ENCODE assay signal across 8 mouse cellular contexts in genomic region chr6:125098513-125098912, GRCm38 (mm10). TPM values are rescaled to one million over a fixed set of nuclear protein-coding genes. Genes with fewer than 3 reads are reported as not detected.
DNase-seq lines count a peak whose midpoint lies in the region; ATAC-seq and TF ChIP-seq lines count a peak whose summit lies in the region.

No protein-coding gene starts in this region.

- peak overlapping the region; percentile 86 for H3K9ac ChIP-seq in lung, embryonic 14.5 days
- H3K9ac ChIP-seq in embryonic facial prominence, embryonic 13.5 days = peak overlapping the region; percentile 93
- H3K9ac ChIP-seq in hindbrain, postnatal 0 days (replicated peaks; ENCODE audit: low read length) = peak overlapping the region; percentile 74
- peak overlapping the region; percentile 99 for H3K9ac ChIP-seq in neural tube, embryonic 13.5 days

- WGBS in lung, embryonic 14.5 days = 44% methylated on average over 3 of the region's 3 CpGs
- 51% methylated on average over 3 of the region's 3 CpGs for WGBS in embryonic facial prominence, embryonic 13.5 days
- WGBS in hindbrain, postnatal 0 days = 43% methylated on average over 3 of the region's 3 CpGs
- 72% methylated on average over 3 of the region's 3 CpGs for WGBS in neural tube, embryonic 13.5 days

- no peaks in the 10 kb centered on the region for H3K27me3 ChIP-seq in lung, embryonic 14.5 days (ENCODE audit: insufficient read depth, low read length)
- no peaks in the 10 kb centered on the region for H3K27me3 ChIP-seq in embryonic facial prominence, embryonic 13.5 days
- no peaks in the 10 kb centered on the region for H3K27me3 ChIP-seq in hindbrain, postnatal 0 days (ENCODE audit: insufficient read depth, low read length)
- no peaks in the 10 kb centered on the region for H3K27me3 ChIP-seq in neural tube, embryonic 13.5 days

- no peak overlapping the region; the same call in 1 of the 2 replicates for H3K27ac ChIP-seq in lung, embryonic 14.5 days (ENCODE audit: low read depth)
- H3K27ac ChIP-seq in embryonic facial prominence, embryonic 13.5 days = peak overlapping the region; percentile 55; the same call in 1 of the 2 replicates
- H3K27ac ChIP-seq in hindbrain, postnatal 0 days = peak overlapping the region; percentile 70
- peak overlapping the region; percentile 81 for H3K27ac ChIP-seq in neural tube, embryonic 13.5 days (replicated peaks)

- H3K9me3 ChIP-seq in lung, embryonic 14.5 days (ENCODE audit: low read depth, low read length) = no peaks in the 10 kb centered on the region
- H3K9me3 ChIP-seq in embryonic facial prominence, embryonic 13.5 days = no peaks in the 10 kb centered on the region
- no peaks in the 10 kb centered on the region for H3K9me3 ChIP-seq in hindbrain, postnatal 0 days (ENCODE audit: low read length)
- H3K9me3 ChIP-seq in neural tube, embryonic 13.5 days = no peaks in the 10 kb centered on the region

- peaks cover 59% of the 10 kb centered on the region for H3K36me3 ChIP-seq in lung, embryonic 14.5 days (ENCODE audit: insufficient read depth)
- H3K36me3 ChIP-seq in embryonic facial prominence, embryonic 13.5 days = peaks cover 54% of the 10 kb centered on the region
- H3K36me3 ChIP-seq in hindbrain, postnatal 0 days (ENCODE audit: insufficient read depth, low read length) = peaks cover 30% of the 10 kb centered on the region
- H3K36me3 ChIP-seq in neural tube, embryonic 13.5 days = peaks cover 54% of the 10 kb centered on the region

- TF ChIP-seq CTCF in lung, embryonic 14.5 days (IDR thresholded peaks at IDR 0.05; ENCODE audit: low read depth) = no peak
- TF ChIP-seq CTCF in hindbrain, postnatal 0 days (IDR thresholded peaks at IDR 0.05; ENCODE audit: low read depth) = no peak

- DNase-seq in lung, embryonic 14.5 days = no peak
- DNase-seq in lung, postnatal 10 days = no peak
- no peak for DNase-seq in hindbrain, postnatal 0 days (ENCODE audit: low spot score)
- DNase-seq in ovary, postnatal 10 days (ENCODE audit: low spot score) = no peak
- no peak for DNase-seq in embryo, embryonic 10 days (ENCODE audit: low spot score)

- peaks cover 29% of the 10 kb centered on the region for H3K4me1 ChIP-seq in lung, embryonic 14.5 days (ENCODE audit: insufficient read depth)
- peaks cover 31% of the 10 kb centered on the region for H3K4me1 ChIP-seq in embryonic facial prominence, embryonic 13.5 days
- peaks cover 27% of the 10 kb centered on the region for H3K4me1 ChIP-seq in hindbrain, postnatal 0 days (ENCODE audit: insufficient read depth, low read length)
- peaks cover 40% of the 10 kb centered on the region for H3K4me1 ChIP-seq in neural tube, embryonic 13.5 days (replicated peaks)

- peak overlapping the region; percentile 96 for H3K4me2 ChIP-seq in lung, embryonic 14.5 days
- H3K4me2 ChIP-seq in embryonic facial prominence, embryonic 13.5 days = peak overlapping the region; percentile 93
- peak overlapping the region; percentile 92 for H3K4me2 ChIP-seq in hindbrain, postnatal 0 days (ENCODE audit: low read depth, low read length)
- H3K4me2 ChIP-seq in neural tube, embryonic 13.5 days = peak overlapping the region; percentile 98

- H3K4me3 ChIP-seq in lung, embryonic 14.5 days (ENCODE audit: low read depth, low read length) = peak overlapping the region; percentile 93
- peak overlapping the region; percentile 96 for H3K4me3 ChIP-seq in embryonic facial prominence, embryonic 13.5 days
- peak overlapping the region; percentile 91 for H3K4me3 ChIP-seq in hindbrain, postnatal 0 days (ENCODE audit: low read length)
- peak overlapping the region; percentile 99 for H3K4me3 ChIP-seq in neural tube, embryonic 13.5 days

- ATAC-seq in lung, embryonic 14.5 days (ENCODE audit: insufficient read depth) = no peak
- no peak for ATAC-seq in embryonic facial prominence, embryonic 13.5 days (ENCODE audit: insufficient number of reproducible peaks, insufficient read depth, low FRiP score, low TSS enrichment, low read depth)
- no peak for ATAC-seq in hindbrain, postnatal 0 days
- no peak for ATAC-seq in neural tube, embryonic 13.5 days (ENCODE audit: low read depth)
- ATAC-seq in erythroid progenitor cell, adult 5-6 weeks (replicated peaks; ENCODE audit: low FRiP score, poor library complexity, severe bottlenecking) = no peak

RNA-seq across cellular contexts. Expression of gene Chd4, which starts 2.7 kb away (rescaled TPM):
- polyA plus RNA-seq in lung, embryonic 14.5 days (2014; fragmentation: Nextera tagmentation; extraction: Ambion mirVana) = 82.5 and 92.4 TPM in 2 replicates
- polyA plus RNA-seq in embryonic facial prominence, embryonic 13.5 days (2015; fragmentation: Nextera tagmentation; extraction: Ambion mirVana) = 83.3 and 91.2 TPM in 2 replicates
- 101 and 106 TPM in 2 replicates for total RNA-seq in hindbrain, postnatal 0 days (2014; rRNA removed)
- polyA plus RNA-seq in hindbrain, postnatal 0 days (2015; fragmentation: Nextera tagmentation; extraction: Ambion mirVana) = 90.2 and 94.7 TPM in 2 replicates
- polyA plus RNA-seq in neural tube, embryonic 13.5 days (2015; fragmentation: Nextera tagmentation; extraction: Ambion mirVana) = 89.0 and 107 TPM in 2 replicates
- 49.0 and 64.2 TPM in 2 replicates for total RNA-seq in erythroid progenitor cell, adult 5-6 weeks (2015; ENCODE audit: low replicate concordance)
- total RNA-seq in erythroid progenitor cell, adult 5-6 weeks (2017; ENCODE audit: low replicate concordance) = 176 and 220 TPM in 2 replicates

RNA-seq across cellular contexts. Expression of gene Lpar5, which starts 30.8 kb away (rescaled TPM):
- 0.31 and 0.49 TPM in 2 replicates for polyA plus RNA-seq in lung, embryonic 14.5 days (2014; fragmentation: Nextera tagmentation; extraction: Ambion mirVana)
- polyA plus RNA-seq in embryonic facial prominence, embryonic 13.5 days (2015; fragmentation: Nextera tagmentation; extraction: Ambion mirVana) = 0.59 and 0.97 TPM in 2 replicates
- total RNA-seq in hindbrain, postnatal 0 days (2014; rRNA removed) = 0.75 and 1.8 TPM in 2 replicates
- polyA plus RNA-seq in hindbrain, postnatal 0 days (2015; fragmentation: Nextera tagmentation; extraction: Ambion mirVana) = 0.68 and 0.88 TPM in 2 replicates
- 0.43 and 0.77 TPM in 2 replicates for polyA plus RNA-seq in neural tube, embryonic 13.5 days (2015; fragmentation: Nextera tagmentation; extraction: Ambion mirVana)
- 3.6 and 10.9 TPM in 2 replicates for total RNA-seq in erythroid progenitor cell, adult 5-6 weeks (2015; ENCODE audit: low replicate concordance)
- total RNA-seq in erythroid progenitor cell, adult 5-6 weeks (2017; ENCODE audit: low replicate concordance) = not detected in 2 replicates

RNA-seq across cellular contexts. Expression of gene Nop2, which starts 33.2 kb away (rescaled TPM):
- polyA plus RNA-seq in lung, embryonic 14.5 days (2014; fragmentation: Nextera tagmentation; extraction: Ambion mirVana) = 58.5 and 70.6 TPM in 2 replicates
- polyA plus RNA-seq in embryonic facial prominence, embryonic 13.5 days (2015; fragmentation: Nextera tagmentation; extraction: Ambion mirVana) = 62.5 and 69.3 TPM in 2 replicates
- 33.9 and 34.2 TPM in 2 replicates for total RNA-seq in hindbrain, postnatal 0 days (2014; rRNA removed)
- polyA plus RNA-seq in hindbrain, postnatal 0 days (2015; fragmentation: Nextera tagmentation; extraction: Ambion mirVana) = 37.3 and 38.8 TPM in 2 replicates
- 44.5 and 45.3 TPM in 2 replicates for polyA plus RNA-seq in neural tube, embryonic 13.5 days (2015; fragmentation: Nextera tagmentation; extraction: Ambion mirVana)
- total RNA-seq in erythroid progenitor cell, adult 5-6 weeks (2015; ENCODE audit: low replicate concordance) = 6.7 and 17.3 TPM in 2 replicates
- total RNA-seq in erythroid progenitor cell, adult 5-6 weeks (2017; ENCODE audit: low replicate concordance) = 5.7 and 8.9 TPM in 2 replicates

RNA-seq across cellular contexts. Expression of gene Iffo1, which starts 46.5 kb away (rescaled TPM):
- polyA plus RNA-seq in lung, embryonic 14.5 days (2014; fragmentation: Nextera tagmentation; extraction: Ambion mirVana) = 6.0 and 6.2 TPM in 2 replicates
- 15.5 and 17.6 TPM in 2 replicates for polyA plus RNA-seq in embryonic facial prominence, embryonic 13.5 days (2015; fragmentation: Nextera tagmentation; extraction: Ambion mirVana)
- total RNA-seq in hindbrain, postnatal 0 days (2014; rRNA removed) = 29.1 and 30.5 TPM in 2 replicates
- 20.3 and 20.6 TPM in 2 replicates for polyA plus RNA-seq in hindbrain, postnatal 0 days (2015; fragmentation: Nextera tagmentation; extraction: Ambion mirVana)
- 21.1 and 24.0 TPM in 2 replicates for polyA plus RNA-seq in neural tube, embryonic 13.5 days (2015; fragmentation: Nextera tagmentation; extraction: Ambion mirVana)
- total RNA-seq in erythroid progenitor cell, adult 5-6 weeks (2015; ENCODE audit: low replicate concordance) = 5.9 and 11.5 TPM in 2 replicates
- 9.7 and 15.7 TPM in 2 replicates for total RNA-seq in erythroid progenitor cell, adult 5-6 weeks (2017; ENCODE audit: low replicate concordance)

RNA-seq across cellular contexts. Expression of gene Acrbp, which starts 49.0 kb away (rescaled TPM):
- polyA plus RNA-seq in lung, embryonic 14.5 days (2014; fragmentation: Nextera tagmentation; extraction: Ambion mirVana) = 13.6 TPM in 2 replicates
- polyA plus RNA-seq in embryonic facial prominence, embryonic 13.5 days (2015; fragmentation: Nextera tagmentation; extraction: Ambion mirVana) = 21.7 and 22.7 TPM in 2 replicates
- 10.5 and 17.3 TPM in 2 replicates for total RNA-seq in hindbrain, postnatal 0 days (2014; rRNA removed)
- 12.2 and 17.5 TPM in 2 replicates for polyA plus RNA-seq in hindbrain, postnatal 0 days (2015; fragmentation: Nextera tagmentation; extraction: Ambion mirVana)
- 19.0 and 21.0 TPM in 2 replicates for polyA plus RNA-seq in neural tube, embryonic 13.5 days (2015; fragmentation: Nextera tagmentation; extraction: Ambion mirVana)
- total RNA-seq in erythroid progenitor cell, adult 5-6 weeks (2015; ENCODE audit: low replicate concordance) = 4.3 and 9.6 TPM in 2 replicates
- total RNA-seq in erythroid progenitor cell, adult 5-6 weeks (2017; ENCODE audit: low replicate concordance) = 0.68 and 9.4 TPM in 2 replicates
